Mouse (Mus musculus) MN1 (cell line): Measurements from ENCODE around the gene Fermt1.
A peak's percentile ranks its signal among the peaks of the same experiment; 100 is the strongest.

Experiments
- DNase-seq: peaks from one replicate; pipeline ENCODE4 v3.0.0-alpha.2; 2016; ENCODE audit warnings: low spot score

Fermt1 gene

GRCm38 (mm10) chr2:132861456-132861855 lies 84.2 kb downstream of the Fermt1 start:
- DNase-seq, result no peak

DNA sequence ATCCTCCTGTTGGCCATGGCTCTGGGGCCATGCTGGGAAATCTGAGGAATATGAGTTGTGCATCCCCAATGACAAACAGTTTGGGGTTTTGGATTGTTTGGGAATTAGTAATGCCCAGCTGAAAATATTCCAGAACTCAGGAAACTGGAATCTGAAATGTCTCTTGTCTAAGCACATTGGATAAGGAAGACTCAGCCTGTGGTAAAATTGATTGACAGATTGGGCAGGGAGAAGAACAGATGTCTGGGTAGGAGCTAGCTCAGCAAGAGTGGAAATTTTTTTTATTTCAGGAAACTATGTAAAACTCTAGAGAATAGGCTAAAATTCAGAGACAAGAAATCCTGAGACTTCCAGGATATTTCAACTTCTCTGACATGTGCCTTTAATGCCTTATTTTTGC lies 85.3 kb downstream of the Fermt1 start:
- DNase-seq, result no peak

DNA sequence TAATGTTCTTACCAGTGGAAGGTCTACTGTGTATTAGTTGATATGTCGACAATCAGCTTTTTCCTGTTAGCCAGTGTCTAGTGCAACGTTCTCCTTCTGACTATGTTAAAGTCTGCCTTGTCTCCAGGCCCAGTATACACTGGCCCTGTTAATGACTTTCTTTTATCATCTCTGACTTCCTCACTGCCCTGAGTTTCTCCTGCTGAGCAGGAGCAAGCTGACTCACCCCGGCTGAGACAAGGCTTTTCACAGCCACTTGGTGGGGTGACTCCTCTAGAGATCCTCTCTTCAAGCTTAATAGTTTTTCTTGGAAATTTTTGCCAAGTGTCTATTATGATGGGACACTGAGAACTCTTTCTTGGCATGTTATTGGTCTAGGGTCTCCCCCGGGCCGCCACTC lies 89.4 kb downstream of the Fermt1 start:
- peak; percentile 39 for DNase-seq
